Mouse (Mus musculus) inflammation-experienced regulatory T-cells, adult 6 months (primary cell): ENCODE results near the gene Cela1. TPM values are rescaled to one million over a fixed set of nuclear protein-coding genes. Genes with fewer than 3 reads are reported as not detected.
A peak's percentile ranks its signal among the peaks of the same experiment; 100 is the strongest.

Experiments used
- ATAC-seq: one replicate; pipeline ENCODE4 v1.8.0; 2017
- polyA plus RNA-seq, 3 experiments: library from polyadenylated mRNA; unstranded; fragments of 100-300 nt; shearing (Covaris generic); gene quantifications; one replicate each; pipeline ENCODE4 v1.2.1; 2017

Cela1 gene
- 10 to 100 TPM in 1 of 3 experiments, 1 to 10 TPM in 2; 6.8 to 12.6 (median 8.2) TPM for polyA plus RNA-seq

- peak; percentile 12 for ATAC-seq
Measured at GRCm38 (mm10) chr15:100687430-100687971, at the start of gene Cela1. Cela1 (minus strand) TSS chr15:100687921.

GRCm38 (mm10) chr15:100735953-100736300, 48.2 kb upstream of the Cela1 start:
- no peak for ATAC-seq

GRCm38 (mm10) chr15:100735095-100735952, 47.6 kb upstream of the Cela1 start:
- no peak for ATAC-seq

GRCm38 (mm10) chr15:100732580-100732979, 44.9 kb upstream of the Cela1 start:
- ATAC-seq = peak; percentile 92

GRCm38 (mm10) chr15:100731081-100731480, 43.4 kb upstream of the Cela1 start:
- no peak for ATAC-seq

GRCm38 (mm10) chr15:100729281-100729985, 41.7 kb upstream of the Cela1 start, which contains the start of gene Galnt6:
Galnt6 (minus strand) TSS chr15:100729376.
- ATAC-seq = no peak

GRCm38 (mm10) chr15:100728586-100728985, 40.9 kb upstream of the Cela1 start:
- no peak for ATAC-seq

- ATAC-seq = peak; percentile 23
Measured at GRCm38 (mm10) chr15:100727834-100728233, 40.1 kb upstream of the Cela1 start.

GRCm38 (mm10) chr15:100726721-100727120, 39.0 kb upstream of the Cela1 start:
- ATAC-seq = no peak

- ATAC-seq = peak; percentile 47
Measured at GRCm38 (mm10) chr15:100723505-100723904, 35.8 kb upstream of the Cela1 start.

- ATAC-seq = no peak
Measured at GRCm38 (mm10) chr15:100722564-100722963, 34.8 kb upstream of the Cela1 start.

- ATAC-seq = no peak
Measured at GRCm38 (mm10) chr15:100722026-100722425, 34.3 kb upstream of the Cela1 start.

- no peak for ATAC-seq
Measured at GRCm38 (mm10) chr15:100721445-100721844, 33.7 kb upstream of the Cela1 start.

- ATAC-seq = peak; percentile 89
Measured at GRCm38 (mm10) chr15:100720066-100720465, 32.3 kb upstream of the Cela1 start.

GRCm38 (mm10) chr15:100719217-100719616, 31.5 kb upstream of the Cela1 start:
- ATAC-seq = no peak

GRCm38 (mm10) chr15:100718572-100718971, 30.9 kb upstream of the Cela1 start:
- no peak for ATAC-seq

- ATAC-seq = no peak
Measured at GRCm38 (mm10) chr15:100717933-100718332, 30.2 kb upstream of the Cela1 start.

GRCm38 (mm10) chr15:100715399-100715993, 27.8 kb upstream of the Cela1 start:
- no peak for ATAC-seq

- no peak for ATAC-seq
Measured at GRCm38 (mm10) chr15:100714470-100714869, 26.7 kb upstream of the Cela1 start.

GRCm38 (mm10) chr15:100710838-100711237, 23.1 kb upstream of the Cela1 start:
- no peak for ATAC-seq

GRCm38 (mm10) chr15:100708433-100709078, 20.8 kb upstream of the Cela1 start:
- no peak for ATAC-seq

- peak; percentile 99 for ATAC-seq
Measured at GRCm38 (mm10) chr15:100706226-100706625, 18.5 kb upstream of the Cela1 start.
